Mouse (Mus musculus) urinary bladder, adult 2 months (tissue): ENCODE measurements around the gene Dact3. TPM values are rescaled to one million over a fixed set of nuclear protein-coding genes. Genes with fewer than 3 reads are reported as not detected.

ENCODE experiments used
- DNase-seq: peaks from one replicate; pipeline ENCODE4 v3.0.0; 2022; ENCODE audit warnings: low spot score
- polyA plus RNA-seq: library from polyadenylated mRNA; depleted of rRNA; stranded (reverse); fragments of >200 nt; gene quantifications from 2 replicates; pipeline ENCODE4 v1.2.3, GENCODE M21; 2012

Gene Dact3
- polyA plus RNA-seq, 1 experiment, result 61.5 TPM

GRCm38 (mm10) chr7:16892352-16892730 lies 17.2 kb downstream of the Dact3 start:
- DNase-seq, result no peak

- DNase-seq, result no peak
These were observed 18.5 kb downstream of the Dact3 start for GRCm38 (mm10) chr7:16893612-16894011.

GRCm38 (mm10) chr7:16894279-16894678 lies 19.2 kb downstream of the Dact3 start:
- no peak for DNase-seq

GRCm38 (mm10) chr7:16895000-16895399 lies 19.9 kb downstream of the Dact3 start:
- peak; percentile 63 for DNase-seq

- DNase-seq, result no peak
These were observed 20.4 kb downstream of the Dact3 start for GRCm38 (mm10) chr7:16895511-16895910.

- no peak for DNase-seq
These were observed 25.4 kb downstream of the Dact3 start for GRCm38 (mm10) chr7:16900526-16900925.

- no peak for DNase-seq
These were observed 28.4 kb downstream of the Dact3 start for GRCm38 (mm10) chr7:16903439-16903955.

GRCm38 (mm10) chr7:16904120-16904675 lies 29.1 kb downstream of the Dact3 start:
- DNase-seq, result no peak

GRCm38 (mm10) chr7:16905491-16906021 lies 30.4 kb downstream of the Dact3 start:
- DNase-seq, result no peak

- no peak for DNase-seq
These were observed 31.2 kb downstream of the Dact3 start, which contains the start of gene Ptgir for GRCm38 (mm10) chr7:16906281-16906680. Gene Ptgir, plus strand, starts transcription at chr7:16906490.

- DNase-seq, result no peak
These were observed 31.9 kb downstream of the Dact3 start for GRCm38 (mm10) chr7:16906889-16907559.

- no peak for DNase-seq
These were observed 32.7 kb downstream of the Dact3 start for GRCm38 (mm10) chr7:16907842-16908241.

GRCm38 (mm10) chr7:16908367-16908766 lies 33.2 kb downstream of the Dact3 start:
- no peak for DNase-seq

- DNase-seq, result no peak
These were observed 33.7 kb downstream of the Dact3 start for GRCm38 (mm10) chr7:16908859-16909258.

- DNase-seq, result no peak
These were observed 34.8 kb downstream of the Dact3 start for GRCm38 (mm10) chr7:16909909-16910308.

- no peak for DNase-seq
These were observed 36.8 kb downstream of the Dact3 start for GRCm38 (mm10) chr7:16911904-16912303.

GRCm38 (mm10) chr7:16912360-16912759 lies 37.2 kb downstream of the Dact3 start:
- no peak for DNase-seq

GRCm38 (mm10) chr7:16913806-16914452 lies 38.8 kb downstream of the Dact3 start:
- no peak for DNase-seq

GRCm38 (mm10) chr7:16914453-16915343 lies 39.6 kb downstream of the Dact3 start:
- DNase-seq, result no peak

- DNase-seq, result no peak
These were observed 40.6 kb downstream of the Dact3 start for GRCm38 (mm10) chr7:16915461-16916340.
